Mouse (Mus musculus): ENCODE results near the gene Fbxl22.
A peak's percentile ranks its signal among the peaks of the same experiment; 100 is the strongest.

DNA sequence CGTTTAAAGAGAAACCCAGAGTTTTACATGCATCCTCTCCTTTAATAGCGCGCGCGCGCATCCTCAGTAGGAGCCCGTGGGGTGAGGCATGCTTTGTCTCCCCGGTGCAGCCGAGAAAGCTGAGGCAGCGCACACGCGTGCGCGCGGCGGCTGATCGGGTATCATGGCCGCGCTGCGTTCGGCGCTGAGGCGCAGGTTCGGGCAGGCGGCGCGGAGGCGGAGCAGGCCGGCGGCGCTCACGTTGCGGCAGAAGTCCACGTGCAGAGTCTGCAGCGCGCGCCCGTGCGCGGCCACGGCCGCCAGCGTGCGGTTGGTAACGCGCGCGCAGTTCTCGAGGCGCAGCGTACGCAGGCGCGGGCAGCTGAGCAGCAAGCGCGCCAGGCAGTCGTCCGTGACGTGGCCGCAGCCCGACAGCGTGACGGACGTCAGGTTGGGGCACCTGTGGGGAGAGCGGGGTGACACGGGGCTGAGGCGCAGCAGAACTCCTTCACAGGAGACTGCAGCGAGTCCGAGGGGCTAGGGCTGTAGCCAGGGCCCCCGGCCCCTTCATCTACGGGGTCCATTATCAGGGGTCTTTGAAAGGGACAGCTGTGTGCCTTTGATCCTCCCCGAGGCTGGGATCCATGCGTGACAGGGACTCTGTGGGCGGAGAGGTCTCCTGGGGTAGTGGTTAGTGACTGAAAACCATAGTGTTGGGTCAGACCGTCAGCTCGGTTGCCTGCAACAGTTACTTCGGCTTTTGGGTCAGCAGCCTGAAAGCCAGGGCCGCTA is 2.6 kb downstream of the Fbxl22 start:
- TF ChIP-seq CTCF (IDR thresholded peaks at IDR 0.05; ENCODE audit: control insufficient read depth, insufficient read depth, insufficient read length): no peak
- TF ChIP-seq USF1 (IDR thresholded peaks at IDR 0.05; ENCODE audit: low read depth): no peak
- TF ChIP-seq MAX (IDR thresholded peaks at IDR 0.05): peak; percentile 88

Data from C2C12 (cell line).